Mouse (Mus musculus) hematopoietic stem cell, adult 5-6 weeks (primary cell): ENCODE measurements around the gene Tbc1d24. TPM values are rescaled to one million over a fixed set of nuclear protein-coding genes. Genes with fewer than 3 reads are reported as not detected.
"Not testable (repeated sequence)": the region's sequence is repeated elsewhere in the genome, so short reads cannot be mapped to it uniquely, and the experiment has no call there.

Experiments used
- ATAC-seq, 2 experiments: fragments of 125-278 bp in 1 of 2; replicated peaks in 1 of 2; 2 replicates each; pipeline ENCODE4 v1.8.0; 2016 to 2017; ENCODE audit warnings: inconsistent platforms in 2 of 2, mild to moderate bottlenecking in 2 of 2, moderate number of reproducible peaks in 2 of 2, low read depth in 1 of 2, moderate TSS enrichment in 1 of 2; ENCODE audit not compliant: low FRiP score in 2 of 2, poor library complexity in 2 of 2, severe bottlenecking in 2 of 2, insufficient read depth in 1 of 2, low TSS enrichment in 1 of 2
- total RNA-seq: library from RNA; stranded (forward); fragments of 172-1452, 232-1000 nt; gene quantifications from 2 replicates; pipeline ENCODE4 v1.2.3, GENCODE M21; 2017

Tbc1d24 gene
- total RNA-seq, 1 experiment from 2014 or later: 7.4 TPM

- ATAC-seq: no peak
These were observed 66.1 kb downstream of the Tbc1d24 start for GRCm38 (mm10) chr17:24139256-24139655.

DNA sequence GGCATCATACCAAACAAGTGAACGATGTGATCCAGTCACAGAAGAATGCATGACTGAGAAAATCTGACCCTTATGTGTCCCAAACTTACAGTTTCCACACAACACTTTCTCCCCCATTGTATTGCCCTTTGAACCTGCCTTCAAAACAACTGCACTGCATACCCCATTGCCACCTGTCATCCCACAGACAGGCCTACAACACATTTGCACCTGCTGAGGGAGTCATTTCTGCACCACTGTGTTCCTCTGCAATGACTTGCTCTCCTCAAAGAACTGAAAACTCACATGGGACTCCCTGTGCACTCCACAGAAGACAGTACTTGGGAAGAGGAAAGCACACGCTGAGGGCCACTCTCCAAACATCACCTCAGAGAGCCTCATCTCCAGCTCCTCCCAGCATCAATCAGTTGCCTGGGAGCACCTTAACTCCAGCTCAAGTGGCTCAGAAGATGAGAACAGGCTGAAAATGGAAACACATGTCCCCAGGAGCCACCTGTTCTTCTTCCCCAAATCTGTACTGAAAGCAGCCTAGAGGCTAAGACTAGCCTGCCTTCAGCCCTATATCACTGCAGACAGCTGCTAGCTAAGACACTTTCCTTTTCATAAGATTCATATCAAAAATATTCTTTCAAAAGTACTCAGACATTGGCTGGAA lies 68.0 kb downstream of the Tbc1d24 start:
- ATAC-seq: no peak

GRCm38 (mm10) chr17:24134062-24134461 lies 71.3 kb downstream of the Tbc1d24 start:
- ATAC-seq: no peak

DNA sequence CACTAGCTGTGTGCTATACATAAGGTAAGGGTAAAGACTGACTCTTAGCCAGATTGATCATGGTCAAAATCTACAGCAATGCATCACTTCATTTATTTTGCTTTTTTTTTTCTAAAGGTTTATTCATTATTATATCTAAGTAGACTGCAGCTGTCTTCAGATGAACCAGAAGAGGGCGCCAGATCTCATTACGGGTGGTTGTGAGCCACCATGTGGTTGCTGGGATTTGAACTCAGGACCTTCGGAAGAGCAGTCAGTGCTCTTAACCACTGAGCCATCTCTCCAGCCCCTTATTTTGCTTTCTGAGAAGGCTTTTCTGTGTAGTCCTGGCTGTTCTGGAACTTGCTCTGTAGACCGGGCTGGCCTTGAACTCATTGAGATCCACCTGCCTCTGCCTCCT lies 72.4 kb downstream of the Tbc1d24 start:
- ATAC-seq: not testable (repeated sequence)

DNA sequence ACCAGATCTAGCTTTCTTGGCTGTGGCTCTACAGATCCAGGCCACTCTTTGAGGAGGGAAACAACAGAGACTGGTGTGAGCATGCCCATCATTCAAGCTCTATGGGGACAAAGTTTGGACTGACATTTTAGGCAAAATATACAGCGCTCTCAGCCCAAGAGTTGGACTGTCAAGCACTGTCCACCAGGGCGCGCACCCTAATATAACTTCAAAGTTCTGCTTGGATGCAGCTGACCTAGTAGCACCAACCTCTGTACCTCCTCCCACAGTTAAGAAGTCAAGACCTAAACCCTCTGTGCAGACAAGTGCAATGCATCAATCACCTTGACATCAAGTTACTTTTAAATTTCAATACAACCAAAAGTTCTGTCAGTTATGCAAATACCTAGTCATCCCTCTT lies 73.8 kb downstream of the Tbc1d24 start:
- no peak for ATAC-seq

GRCm38 (mm10) chr17:24129246-24129645 lies 76.1 kb downstream of the Tbc1d24 start:
- ATAC-seq: not testable (repeated sequence)

DNA sequence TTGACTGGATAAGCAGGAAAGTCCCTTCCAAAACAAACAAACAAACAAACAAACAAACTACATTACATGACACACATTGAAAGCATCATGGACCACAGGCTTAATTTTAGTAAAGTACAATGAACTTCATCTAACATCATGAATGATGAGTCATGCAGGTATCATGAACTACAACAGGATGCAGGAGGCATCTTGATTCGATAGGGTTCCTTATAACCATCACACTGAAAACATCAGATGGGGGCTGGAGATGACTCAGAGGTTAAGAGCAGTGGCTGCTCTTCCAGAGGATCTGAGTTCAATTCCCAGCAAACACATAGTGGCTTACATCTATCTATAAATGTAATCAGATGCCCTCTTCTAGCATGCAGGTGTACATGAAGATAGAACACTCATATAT lies 77.8 kb downstream of the Tbc1d24 start:
- no peak for ATAC-seq

DNA sequence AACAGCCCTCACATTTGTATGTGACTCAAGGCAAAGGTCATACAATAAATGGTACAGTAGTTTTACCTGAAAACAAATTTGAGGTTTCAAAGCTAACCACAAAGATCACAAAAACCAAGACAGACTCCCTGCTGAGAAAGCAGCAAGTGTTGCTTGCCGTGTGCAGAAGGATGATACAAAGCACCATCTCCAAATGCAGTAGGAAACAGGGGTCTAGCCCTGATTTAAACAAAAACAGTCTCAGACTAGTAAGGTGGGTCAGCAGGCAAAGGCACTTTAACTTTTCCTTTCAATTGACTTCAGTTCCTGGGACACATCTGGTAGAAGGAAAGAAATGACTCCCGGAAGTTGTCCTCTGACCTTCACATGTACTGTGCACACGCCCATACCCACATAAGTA lies 78.6 kb downstream of the Tbc1d24 start:
- no peak for ATAC-seq

Other genes starting within 250 kb of the Tbc1d24 start
- 0.69 TPM in 1 of 2 replicates, not detected in the other for gene Prss30, start 225.0 kb downstream of the Tbc1d24 start, total RNA-seq
- not detected in 2 replicates for gene Prss22, start 207.5 kb downstream of the Tbc1d24 start, total RNA-seq
- not detected in 2 replicates for gene Prss27, start 167.4 kb downstream of the Tbc1d24 start, total RNA-seq
- gene Kctd5, start 132.1 kb downstream of the Tbc1d24 start, total RNA-seq: 20.0 and 21.4 TPM in 2 replicates
- gene Pdpk1, start 54.6 kb downstream of the Tbc1d24 start, total RNA-seq: 42.8 and 49.0 TPM in 2 replicates
- 17.0 and 19.1 TPM in 2 replicates for gene Amdhd2, start 41.8 kb downstream of the Tbc1d24 start, total RNA-seq
- gene Atp6v0c, start 35.9 kb downstream of the Tbc1d24 start, total RNA-seq: 65.1 and 74.2 TPM in 2 replicates
- 0.20 and 0.63 TPM in 2 replicates for gene Ntn3, start 4.0 kb upstream of the Tbc1d24 start, total RNA-seq
- gene Tedc2, start 15.3 kb upstream of the Tbc1d24 start, total RNA-seq: 16.1 and 23.7 TPM in 2 replicates
- 18.1 and 21.1 TPM in 2 replicates for gene Ccnf, start 45.9 kb upstream of the Tbc1d24 start, total RNA-seq
- gene Abca17, start 145.5 kb upstream of the Tbc1d24 start, total RNA-seq: 0.25 TPM in 1 of 2 replicates, not detected in the other
- 12.8 and 14.2 TPM in 2 replicates for gene Abca3, start 146.4 kb upstream of the Tbc1d24 start, total RNA-seq
- 160 and 256 TPM in 2 replicates for gene Rnps1, start 209.0 kb upstream of the Tbc1d24 start, total RNA-seq
- gene Eci1, start 221.1 kb upstream of the Tbc1d24 start, total RNA-seq: 21.2 and 30.8 TPM in 2 replicates
- 2.7 TPM in 1 of 2 replicates, not detected in the other for gene Dnase1l2, start 237.5 kb upstream of the Tbc1d24 start, total RNA-seq